8 mouse cellular contexts compared by ENCODE assay signal in the genomic region with DNA sequence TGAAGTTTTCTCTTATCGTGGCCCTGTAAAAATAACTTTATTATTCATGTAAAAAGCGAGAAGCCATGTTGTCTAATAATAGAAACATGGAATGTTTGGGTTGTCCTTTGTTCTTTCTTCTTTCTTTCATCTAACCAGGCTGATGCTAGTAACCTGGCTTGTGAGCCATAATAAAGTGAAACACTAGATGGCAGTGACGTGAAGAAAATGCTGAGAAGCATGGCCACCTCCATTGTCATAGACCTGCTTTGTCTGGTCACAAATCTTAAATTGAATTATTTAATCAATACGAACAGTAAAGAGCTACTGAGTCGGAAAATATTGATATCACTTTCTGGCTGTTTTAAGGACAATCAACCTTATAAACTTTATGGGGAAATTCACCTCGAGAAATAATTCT.
DNase-seq lines count a peak whose midpoint lies in the region; ATAC-seq lines count a peak whose summit lies in the region.

No protein-coding gene starts in this region.

- no peak overlapping the region for H3K4me3 ChIP-seq in neural tube, embryonic 14.5 days (ENCODE audit: low read depth, low read length)

- H3K9me3 ChIP-seq in neural tube, embryonic 14.5 days (ENCODE audit: control insufficient read depth, low read length), result no peaks in the 10 kb centered on the region

- no peak overlapping the region for H3K9ac ChIP-seq in neural tube, embryonic 14.5 days (replicated peaks; ENCODE audit: low read depth, low read length)

- 25% methylated on average over 6 of the region's 6 CpGs for WGBS in neural tube, embryonic 14.5 days

- intact Hi-C loops in gastrocnemius, postnatal 14 days (cut with DNase I; ENCODE audit: low total_unique reads), result no loop called here
- intact Hi-C loops in heart, postnatal 36 days (cut with DNase I), result loop anchor here (5.0 to 10.0 kb wide), 5 partner anchors 159 to 836 kb away; no protein-coding TSS in a partner anchor
- intact Hi-C loops in left cerebral cortex, postnatal 14 days (cut with DNase I), result loop anchor here (5.0 to 10.0 kb wide), 4 partner anchors 366 to 951 kb away; a partner anchor contains a TSS

- H3K4me2 ChIP-seq in neural tube, embryonic 14.5 days (ENCODE audit: low read depth, low read length), result no peak overlapping the region

- H3K27me3 ChIP-seq in neural tube, embryonic 14.5 days (ENCODE audit: control insufficient read depth, insufficient read depth, low read length), result no peaks in the 10 kb centered on the region

- peak; percentile 87 for ATAC-seq in neural tube, embryonic 14.5 days (ENCODE audit: low read depth)
- ATAC-seq in megakaryocyte, adult 5-6 weeks (ENCODE audit: poor library complexity, severe bottlenecking), result no peak

- H3K36me3 ChIP-seq in neural tube, embryonic 14.5 days (ENCODE audit: control insufficient read depth, insufficient read depth, low read length), result no peaks in the 10 kb centered on the region

- peaks cover 8% of the 10 kb centered on the region for H3K4me1 ChIP-seq in neural tube, embryonic 14.5 days (ENCODE audit: control insufficient read depth, insufficient read depth, low read length)

- H3K27ac ChIP-seq in neural tube, embryonic 14.5 days (ENCODE audit: low read depth, low read length), result no peak overlapping the region; the same call in 1 of the 2 replicates

- DNase-seq in gastrocnemius, postnatal 10 days, result peak; percentile 10
- no peak for DNase-seq in gastrocnemius, postnatal 14 days
- DNase-seq in ES-CJ7 (ENCODE audit: low read depth, low spot score), result peak; percentile 64
- DNase-seq in cerebellum, postnatal 14 days, result peak; percentile 77 to 82
- peak; percentile 24 to 42 for DNase-seq in heart, postnatal 36 days
- peak; percentile 80 to 84 for DNase-seq in left cerebral cortex, postnatal 14 days (ENCODE audit: low spot score in 2 of 2)
